Mouse (Mus musculus): ENCODE results near the gene Sh3gl2. TPM values are rescaled to one million over a fixed set of nuclear protein-coding genes. Genes with fewer than 3 reads are reported as not detected.

Gene Sh3gl2
- polyA plus RNA-seq, 1 experiment: 0.22 TPM

- H3K27me3 ChIP-seq (ENCODE audit: control insufficient read depth, insufficient read depth, low read length): no peaks in the 10 kb centered on the region
- no peak overlapping the region for H3K27ac ChIP-seq (ENCODE audit: control insufficient read depth, insufficient read depth, low read length)
- WGBS: 77% methylated on average over 8 of the region's 8 CpGs
- no peak for DNase-seq
- TF ChIP-seq POLR2A (IDR thresholded peaks at IDR 0.05; ENCODE audit: control insufficient read depth, extremely low read depth, insufficient read depth, low read length, poor library complexity): no peak
- no peak for TF ChIP-seq CTCF (IDR thresholded peaks at IDR 0.05; ENCODE audit: borderline replicate concordance, control insufficient read depth, extremely low read depth, insufficient read depth, low read length, poor library complexity)
- no peaks in the 10 kb centered on the region for H3K4me1 ChIP-seq (replicated peaks; ENCODE audit: control insufficient read depth, insufficient read depth, low read length)
- H3K36me3 ChIP-seq (ENCODE audit: control insufficient read depth, insufficient read depth, low read length): no peaks in the 10 kb centered on the region
- no peak overlapping the region for H3K4me3 ChIP-seq (ENCODE audit: control insufficient read depth, insufficient read depth, low read length)
Observed at GRCm38 (mm10) chr4:85434734-85435133, 229.8 kb downstream of the Sh3gl2 start.

GRCm38 (mm10) chr4:85438813-85439212 lies 233.9 kb downstream of the Sh3gl2 start:
- Histone ChIP-seq H3K4me3 (ENCODE audit: control insufficient read depth, insufficient read depth, low read length) (no peak overlapping the region), H3K36me3 (ENCODE audit: control insufficient read depth, insufficient read depth, low read length) (no peaks in the 10 kb centered on the region), H3K27ac (ENCODE audit: control insufficient read depth, insufficient read depth, low read length) (no peak overlapping the region), H3K4me1 (replicated peaks; ENCODE audit: control insufficient read depth, insufficient read depth, low read length) (no peaks in the 10 kb centered on the region), H3K27me3 (ENCODE audit: control insufficient read depth, insufficient read depth, low read length) (no peaks in the 10 kb centered on the region)
- no peak for DNase-seq
- TF ChIP-seq CTCF (IDR thresholded peaks at IDR 0.05; ENCODE audit: borderline replicate concordance, control insufficient read depth, extremely low read depth, insufficient read depth, low read length, poor library complexity): no peak
- TF ChIP-seq POLR2A (IDR thresholded peaks at IDR 0.05; ENCODE audit: control insufficient read depth, extremely low read depth, insufficient read depth, low read length, poor library complexity): no peak
- 82% methylated on average over 3 of the region's 3 CpGs for WGBS

GRCm38 (mm10) chr4:85483586-85483985 lies 278.7 kb downstream of the Sh3gl2 start:
- Histone ChIP-seq H3K27ac (ENCODE audit: control insufficient read depth, insufficient read depth, low read length) (no peak overlapping the region), H3K36me3 (ENCODE audit: control insufficient read depth, insufficient read depth, low read length) (no peaks in the 10 kb centered on the region), H3K4me3 (ENCODE audit: control insufficient read depth, insufficient read depth, low read length) (no peak overlapping the region), H3K27me3 (ENCODE audit: control insufficient read depth, insufficient read depth, low read length) (no peaks in the 10 kb centered on the region), H3K4me1 (replicated peaks; ENCODE audit: control insufficient read depth, insufficient read depth, low read length) (no peaks in the 10 kb centered on the region)
- TF ChIP-seq POLR2A (IDR thresholded peaks at IDR 0.05; ENCODE audit: control insufficient read depth, extremely low read depth, insufficient read depth, low read length, poor library complexity) (no peak), CTCF (IDR thresholded peaks at IDR 0.05; ENCODE audit: borderline replicate concordance, control insufficient read depth, extremely low read depth, insufficient read depth, low read length, poor library complexity) (no peak)
- no peak for DNase-seq
- WGBS: 98% methylated on average over 6 of the region's 6 CpGs

- no peaks in the 10 kb centered on the region for H3K36me3 ChIP-seq (ENCODE audit: control insufficient read depth, insufficient read depth, low read length)
- WGBS: 92% methylated on average over 10 of the region's 10 CpGs
- H3K27ac ChIP-seq (ENCODE audit: control insufficient read depth, insufficient read depth, low read length): no peak overlapping the region
- no peak for TF ChIP-seq POLR2A (IDR thresholded peaks at IDR 0.05; ENCODE audit: control insufficient read depth, extremely low read depth, insufficient read depth, low read length, poor library complexity)
- no peaks in the 10 kb centered on the region for H3K4me1 ChIP-seq (replicated peaks; ENCODE audit: control insufficient read depth, insufficient read depth, low read length)
- DNase-seq: no peak
- no peak overlapping the region for H3K4me3 ChIP-seq (ENCODE audit: control insufficient read depth, insufficient read depth, low read length)
- H3K27me3 ChIP-seq (ENCODE audit: control insufficient read depth, insufficient read depth, low read length): no peaks in the 10 kb centered on the region
Observed at GRCm38 (mm10) chr4:85486316-85486946, 281.5 kb downstream of the Sh3gl2 start.

GRCm38 (mm10) chr4:85505718-85506117 lies 300.8 kb downstream of the Sh3gl2 start:
- DNase-seq: no peak
- Histone ChIP-seq H3K4me3 (ENCODE audit: control insufficient read depth, insufficient read depth, low read length) (no peak overlapping the region), H3K36me3 (ENCODE audit: control insufficient read depth, insufficient read depth, low read length) (no peaks in the 10 kb centered on the region), H3K4me1 (replicated peaks; ENCODE audit: control insufficient read depth, insufficient read depth, low read length) (no peaks in the 10 kb centered on the region), H3K27me3 (ENCODE audit: control insufficient read depth, insufficient read depth, low read length) (no peaks in the 10 kb centered on the region), H3K27ac (ENCODE audit: control insufficient read depth, insufficient read depth, low read length) (no peak overlapping the region)
- 88% methylated on average over 3 of the region's 3 CpGs for WGBS
- TF ChIP-seq POLR2A (IDR thresholded peaks at IDR 0.05; ENCODE audit: control insufficient read depth, extremely low read depth, insufficient read depth, low read length, poor library complexity): no peak
- no peak for TF ChIP-seq CTCF (IDR thresholded peaks at IDR 0.05; ENCODE audit: borderline replicate concordance, control insufficient read depth, extremely low read depth, insufficient read depth, low read length, poor library complexity)

GRCm38 (mm10) chr4:85506976-85507375 lies 302.1 kb downstream of the Sh3gl2 start:
- TF ChIP-seq CTCF (IDR thresholded peaks at IDR 0.05; ENCODE audit: borderline replicate concordance, control insufficient read depth, extremely low read depth, insufficient read depth, low read length, poor library complexity) (no peak), POLR2A (IDR thresholded peaks at IDR 0.05; ENCODE audit: control insufficient read depth, extremely low read depth, insufficient read depth, low read length, poor library complexity) (no peak)
- WGBS: 81% methylated on average over 2 of the region's 2 CpGs
- Histone ChIP-seq H3K4me1 (replicated peaks; ENCODE audit: control insufficient read depth, insufficient read depth, low read length) (no peaks in the 10 kb centered on the region), H3K27ac (ENCODE audit: control insufficient read depth, insufficient read depth, low read length) (no peak overlapping the region), H3K4me3 (ENCODE audit: control insufficient read depth, insufficient read depth, low read length) (no peak overlapping the region), H3K27me3 (ENCODE audit: control insufficient read depth, insufficient read depth, low read length) (no peaks in the 10 kb centered on the region), H3K36me3 (ENCODE audit: control insufficient read depth, insufficient read depth, low read length) (no peaks in the 10 kb centered on the region)
- no peak for DNase-seq

- Histone ChIP-seq H3K4me1 (replicated peaks; ENCODE audit: control insufficient read depth, insufficient read depth, low read length) (no peaks in the 10 kb centered on the region), H3K27ac (ENCODE audit: control insufficient read depth, insufficient read depth, low read length) (no peak overlapping the region), H3K4me3 (ENCODE audit: control insufficient read depth, insufficient read depth, low read length) (no peak overlapping the region), H3K36me3 (ENCODE audit: control insufficient read depth, insufficient read depth, low read length) (no peaks in the 10 kb centered on the region), H3K27me3 (ENCODE audit: control insufficient read depth, insufficient read depth, low read length) (no peaks in the 10 kb centered on the region)
- 92% methylated on average over 5 of the region's 5 CpGs for WGBS
- no peak for DNase-seq
- TF ChIP-seq POLR2A (IDR thresholded peaks at IDR 0.05; ENCODE audit: control insufficient read depth, extremely low read depth, insufficient read depth, low read length, poor library complexity): no peak
- TF ChIP-seq CTCF (IDR thresholded peaks at IDR 0.05; ENCODE audit: borderline replicate concordance, control insufficient read depth, extremely low read depth, insufficient read depth, low read length, poor library complexity): no peak
Observed at GRCm38 (mm10) chr4:85507491-85507890, 302.6 kb downstream of the Sh3gl2 start.

Data from thymus, adult 2 months (tissue).